Mouse (Mus musculus): ENCODE measurements around the gene Pde4d. TPM values are rescaled to one million over a fixed set of nuclear protein-coding genes. Genes with fewer than 3 reads are reported as not detected.

Gene Pde4d
- total and polyA plus RNA-seq, 3 experiments: 18.5 to 18.8 TPM; not detected in 1

DNA sequence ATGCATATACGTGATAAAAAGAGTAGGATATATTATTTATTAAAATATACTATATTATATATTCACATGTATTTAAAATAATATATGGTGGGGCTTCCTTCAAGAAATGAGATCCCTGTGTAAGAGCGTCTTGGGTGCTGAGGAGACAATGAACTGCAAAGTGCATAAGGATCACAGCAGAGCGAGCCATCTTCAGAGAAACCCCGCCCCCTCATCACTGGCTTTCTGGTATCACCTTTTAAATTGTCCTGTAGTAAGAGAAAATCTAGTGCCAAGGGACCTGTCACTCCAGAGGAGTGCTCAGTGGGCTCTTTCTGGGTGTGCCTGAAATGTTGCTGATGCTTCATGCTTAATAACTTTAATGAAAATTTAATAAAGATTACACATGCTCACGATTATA lies 1327.7 kb downstream of the Pde4d start:
- TF ChIP-seq POLR2AphosphoS5 (IDR thresholded peaks at IDR 0.05; ENCODE audit: borderline replicate concordance, low read depth, low read length) (no peak), MAX (IDR thresholded peaks at IDR 0.05; ENCODE audit: low read length) (no peak), KAT2A (conservative IDR thresholded peaks at IDR 0.05; ENCODE audit: low read depth, low read length) (no peak), POLR2A (IDR thresholded peaks at IDR 0.05; ENCODE audit: control insufficient read depth in 1 of 2, insufficient read depth in 1 of 2, low read depth in 1 of 2, low read length in 2 of 2, poor library complexity in 1 of 2) (no peak), GATA1 (IDR thresholded peaks at IDR 0.05; ENCODE audit: low read depth, low read length) (no peak), MYB (IDR thresholded peaks at IDR 0.05; ENCODE audit: low read depth, low read length) (no peak), BHLHE40 (IDR thresholded peaks at IDR 0.05; ENCODE audit: borderline replicate concordance, low read depth, low read length) (no peak), MYC (IDR thresholded peaks at IDR 0.05; ENCODE audit: low read depth, low read length) (no peak), CHD2 (IDR thresholded peaks at IDR 0.05; ENCODE audit: low read length) (no peak), CTCF (IDR thresholded peaks at IDR 0.05 in 2 of 3, conservative IDR thresholded peaks at IDR 0.05 in 1 of 3; ENCODE audit: control insufficient read depth in 1 of 3, insufficient read depth in 1 of 3, low read depth in 2 of 3, low read length in 3 of 3, poor library complexity in 1 of 3, severe bottlenecking in 1 of 3) (no peak), POLR2AphosphoS2 (IDR thresholded peaks at IDR 0.05; ENCODE audit: low read length) (no peak), HCFC1 (IDR thresholded peaks at IDR 0.05; ENCODE audit: low read depth, low read length) (no peak), CHD1 (IDR thresholded peaks at IDR 0.05; ENCODE audit: low read depth, low read length) (no peak), EP300 (IDR thresholded peaks at IDR 0.05; ENCODE audit: low read depth in 1 of 2, low read length in 2 of 2) (no peak), RCOR1 (IDR thresholded peaks at IDR 0.05; ENCODE audit: low read depth, low read length) (no peak)
- H3K4me3 ChIP-seq (ENCODE audit: control insufficient read depth in 1 of 2, insufficient read depth in 1 of 2, low read depth in 2 of 2, low read length in 2 of 2): no peak overlapping the region
- H3K9me3 ChIP-seq (replicated peaks; ENCODE audit: insufficient read depth, low read length): no peaks in the 10 kb centered on the region
- no peaks in the 10 kb centered on the region for H3K79me2 ChIP-seq (ENCODE audit: control insufficient read depth, insufficient read depth, low read length, poor library complexity)
- H3K36me3 ChIP-seq (ENCODE audit: control insufficient read depth in 1 of 2, insufficient read depth in 2 of 2, low read length in 2 of 2): peaks cover 13 to 18% of the 10 kb centered on the region in 2 experiments
- H3K9ac ChIP-seq (ENCODE audit: control insufficient read depth, low read depth, low read length, poor library complexity, severe bottlenecking): no peak overlapping the region
- H3K27ac ChIP-seq (ENCODE audit: control insufficient read depth, low read depth, low read length): no peak overlapping the region
- H3K27me3 ChIP-seq (ENCODE audit: control insufficient read depth in 1 of 2, insufficient read depth in 2 of 2, low read length in 2 of 2): no peaks in the 10 kb centered on the region
- DNase-seq (ENCODE audit: low read depth, low spot score): no peak
- peaks cover 7 to 8% of the 10 kb centered on the region in 2 experiments for H3K4me1 ChIP-seq (ENCODE audit: control insufficient read depth in 1 of 2, insufficient read depth in 2 of 2, low read length in 2 of 2)

DNA sequence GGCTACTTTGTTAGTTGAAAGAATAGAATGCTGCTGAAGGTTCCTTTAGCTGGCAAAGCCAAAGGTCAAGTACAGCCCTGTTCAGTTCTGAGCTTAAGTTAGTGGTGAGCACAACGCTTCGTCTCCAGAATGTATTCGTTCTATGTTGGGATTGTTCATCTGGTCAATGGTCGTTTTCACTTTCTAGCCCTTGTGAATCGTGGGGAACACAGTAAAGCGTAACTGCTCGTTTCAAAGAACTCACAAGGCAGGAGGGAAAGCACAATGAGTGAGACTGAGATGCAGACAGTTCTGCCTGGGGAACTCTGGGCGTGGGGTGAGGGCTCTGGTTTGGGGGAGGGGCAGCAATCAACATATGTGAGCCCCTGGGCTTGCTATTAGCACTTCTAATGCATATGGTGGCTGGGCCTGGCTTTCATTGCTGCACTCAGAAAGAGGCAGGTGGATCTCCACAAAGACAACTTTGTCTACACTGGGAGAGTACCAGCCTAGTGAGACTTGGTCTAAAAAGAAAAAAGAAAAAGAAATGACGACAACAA lies 1328.6 kb downstream of the Pde4d start:
- no peak for DNase-seq (ENCODE audit: low read depth, low spot score)
- H3K27me3 ChIP-seq (ENCODE audit: control insufficient read depth in 1 of 2, insufficient read depth in 2 of 2, low read length in 2 of 2): no peaks in the 10 kb centered on the region
- H3K79me2 ChIP-seq (ENCODE audit: control insufficient read depth, insufficient read depth, low read length, poor library complexity): no peaks in the 10 kb centered on the region
- peaks cover 7 to 8% of the 10 kb centered on the region in 2 experiments for H3K4me1 ChIP-seq (ENCODE audit: control insufficient read depth in 1 of 2, insufficient read depth in 2 of 2, low read length in 2 of 2)
- H3K36me3 ChIP-seq (ENCODE audit: control insufficient read depth in 1 of 2, insufficient read depth in 2 of 2, low read length in 2 of 2): peaks cover 13 to 20% of the 10 kb centered on the region in 2 experiments
- no peaks in the 10 kb centered on the region for H3K9me3 ChIP-seq (replicated peaks; ENCODE audit: insufficient read depth, low read length)
- H3K27ac ChIP-seq (ENCODE audit: control insufficient read depth, low read depth, low read length): no peak overlapping the region
- no peak for TF ChIP-seq ZMIZ1 (IDR thresholded peaks at IDR 0.05; ENCODE audit: low read depth, low read length)
- no peak for TF ChIP-seq MAFK (IDR thresholded peaks at IDR 0.05; ENCODE audit: borderline replicate concordance, low read depth, low read length)
- TF ChIP-seq POLR2AphosphoS5 (IDR thresholded peaks at IDR 0.05; ENCODE audit: borderline replicate concordance, low read depth, low read length): no peak
- no peak for TF ChIP-seq NELFE (IDR thresholded peaks at IDR 0.05; ENCODE audit: low read depth, low read length)
- TF ChIP-seq CHD1 (IDR thresholded peaks at IDR 0.05; ENCODE audit: low read depth, low read length): no peak
- TF ChIP-seq USF1 (IDR thresholded peaks at IDR 0.05; ENCODE audit: low read depth, low read length): no peak
- no peak for TF ChIP-seq SMC3 (IDR thresholded peaks at IDR 0.05; ENCODE audit: low read depth, low read length)
- no peak for TF ChIP-seq POLR2A (IDR thresholded peaks at IDR 0.05; ENCODE audit: control insufficient read depth in 1 of 2, insufficient read depth in 1 of 2, low read depth in 1 of 2, low read length in 2 of 2, poor library complexity in 1 of 2)
- TF ChIP-seq UBTF (IDR thresholded peaks at IDR 0.05; ENCODE audit: borderline replicate concordance, insufficient read depth, low read depth, low read length): no peak
- TF ChIP-seq MYB (IDR thresholded peaks at IDR 0.05; ENCODE audit: low read depth, low read length): no peak
- TF ChIP-seq EP300 (IDR thresholded peaks at IDR 0.05; ENCODE audit: low read depth in 1 of 2, low read length in 2 of 2): no peak
- TF ChIP-seq CHD2 (IDR thresholded peaks at IDR 0.05; ENCODE audit: low read length): no peak
- TF ChIP-seq ETS1 (IDR thresholded peaks at IDR 0.05; ENCODE audit: low read depth, low read length): no peak
- no peak for TF ChIP-seq TCF12 (IDR thresholded peaks at IDR 0.05; ENCODE audit: low read depth, low read length)
- no peak for TF ChIP-seq JUND (IDR thresholded peaks at IDR 0.05; ENCODE audit: low read depth, low read length)
- no peak for TF ChIP-seq ZC3H11A (IDR thresholded peaks at IDR 0.05; ENCODE audit: low read depth, low read length)
- TF ChIP-seq NRF1 (IDR thresholded peaks at IDR 0.05; ENCODE audit: insufficient read depth, low read depth, low read length, poor library complexity, severe bottlenecking): no peak
- no peak for TF ChIP-seq MAX (IDR thresholded peaks at IDR 0.05; ENCODE audit: low read length)
- TF ChIP-seq RCOR1 (IDR thresholded peaks at IDR 0.05; ENCODE audit: low read depth, low read length): no peak
- no peak overlapping the region for H3K4me3 ChIP-seq (ENCODE audit: control insufficient read depth in 1 of 2, insufficient read depth in 1 of 2, low read depth in 2 of 2, low read length in 2 of 2)
- no peak overlapping the region for H3K9ac ChIP-seq (ENCODE audit: control insufficient read depth, low read depth, low read length, poor library complexity, severe bottlenecking)

Data from MEL (cell line).